Mouse (Mus musculus) thymus, adult 18-20 months (tissue): ENCODE data around the gene Naip1.
"Not testable (repeated sequence)": the region's sequence is repeated elsewhere in the genome, so short reads cannot be mapped to it uniquely, and the experiment has no call there.

Source experiments
- DNase-seq, 2 experiments: peaks; one replicate each; pipeline ENCODE4 v3.0.0; 2022; ENCODE audit warnings: mixed read lengths in 2 of 2

Naip1 gene

DNA sequence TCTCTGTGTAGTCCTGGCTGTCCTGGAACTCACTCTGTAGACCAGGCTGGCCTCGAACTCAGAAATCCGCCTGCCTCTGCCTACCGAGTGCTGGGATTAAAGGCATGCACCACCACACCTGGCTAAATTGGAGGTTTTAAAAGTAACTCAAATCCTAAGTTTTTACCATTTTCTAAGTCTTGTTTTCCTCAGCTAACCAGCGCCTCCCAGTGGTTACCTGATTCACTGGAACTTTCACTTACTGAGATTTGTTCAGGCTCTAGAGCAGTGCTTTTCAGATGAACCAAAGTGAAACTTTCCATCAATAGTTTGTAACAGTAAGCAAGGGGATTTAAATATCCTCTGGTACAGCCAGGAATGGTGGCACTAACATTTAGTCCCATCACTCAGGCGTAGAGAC, 61.6 kb downstream of the Naip1 start:
- not testable (repeated sequence) for DNase-seq

DNA sequence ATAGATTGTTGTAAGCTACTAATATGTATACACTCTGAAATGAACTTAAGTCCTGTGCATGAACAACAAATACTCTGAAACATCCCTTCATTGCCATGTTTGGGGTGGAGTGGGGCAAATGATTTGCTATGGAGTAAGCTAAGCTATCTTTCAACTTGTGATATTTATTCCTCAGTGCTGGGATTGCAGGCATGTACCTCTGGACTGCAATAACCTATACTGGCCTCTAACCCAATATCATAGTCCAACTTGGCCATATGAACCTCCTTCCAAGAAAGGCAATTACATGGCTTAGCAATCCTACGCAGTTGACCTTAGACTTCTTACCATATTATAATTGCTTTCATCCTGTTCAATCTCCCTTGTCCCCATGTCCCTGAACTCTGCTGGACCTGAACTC, 82.1 kb downstream of the Naip1 start:
- no peak for DNase-seq
